Mouse (Mus musculus) heart, postnatal 14 days (tissue): ENCODE data around the gene Ddx17. TPM values are rescaled to one million over a fixed set of nuclear protein-coding genes. Genes with fewer than 3 reads are reported as not detected.

Experiments used
- DNase-seq, 2 experiments: peaks; one replicate each; pipeline ENCODE4 v3.0.0; 2021 to 2022
- intact Hi-C: fragments of 180-260 bp; cut with DNase I; formaldehyde crosslinking; loops from one replicate; pipeline ENCODE4 v1.15.1; 2025
- microRNA-seq, 2 experiments: library from miRNA; unstranded; fragments of <30 nt; microRNA quantifications; one replicate each; pipeline ENCODE4 v1.2.0; 2021 to 2022
- total RNA-seq, 2 experiments: library from RNA; stranded (reverse); gene quantifications; 2 replicates each; pipeline ENCODE4 v1.2.3; 2021

Ddx17 gene
- total RNA-seq, 2 experiments from 2014 or later, result 156 to 161 TPM

DNA sequence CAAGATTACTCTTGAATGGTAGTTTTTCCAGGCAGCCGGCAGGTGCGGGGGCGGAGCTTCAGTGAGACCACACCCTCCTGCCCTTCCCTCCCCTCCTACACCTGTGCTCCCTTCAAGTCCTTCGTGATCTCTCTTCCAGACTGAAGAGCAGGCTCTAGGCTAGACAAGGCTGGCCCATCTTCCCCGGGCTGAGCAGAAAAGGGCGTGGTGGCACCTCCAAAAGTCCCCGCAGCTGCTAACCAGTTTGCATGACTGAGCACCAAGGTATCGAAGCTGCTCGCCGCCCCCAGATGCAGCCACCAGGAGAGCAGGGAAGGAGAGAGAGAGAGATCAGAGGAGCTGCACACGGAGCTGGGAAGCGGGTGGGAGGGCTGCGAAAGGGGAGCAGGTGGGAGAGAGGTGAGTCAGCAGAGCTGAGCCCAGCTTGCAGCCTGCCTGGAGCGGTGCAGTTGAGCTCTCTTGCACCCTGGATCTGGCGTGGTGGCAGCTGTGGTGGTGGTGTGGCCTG, 65.3 kb downstream of the Ddx17 start:
- intact Hi-C loops, result no loop called here
- no peak for DNase-seq

Small RNAs within 50 kb of the gene (microRNA-seq; reads per million reads assigned to microRNA genes)
- gene Gm27903, result 0 reads per million in 2 experiments

Other genes starting within 250 kb of the Ddx17 start
- gene Pla2g6, start 218.4 kb downstream of the Ddx17 start, total RNA-seq, result 10 to 100 TPM; 10.4 to 10.6 TPM
- gene Maff, start 200.1 kb downstream of the Ddx17 start, total RNA-seq, result 1 to 10 TPM; 6.2 to 6.9 TPM
- gene Tmem184b, start 143.2 kb downstream of the Ddx17 start, total RNA-seq, result 10 to 100 TPM; 52.8 to 55.6 TPM
- 10 to 100 TPM; 62.3 to 67.3 TPM for gene Csnk1e, start 91.2 kb downstream of the Ddx17 start, total RNA-seq
- under 1 TPM; 0.10 to 0.33 TPM for gene Kcnj4, start 41.5 kb downstream of the Ddx17 start, total RNA-seq
- gene Kdelr3, start 30.3 kb downstream of the Ddx17 start, total RNA-seq, result 10 to 100 TPM; 13.0 to 13.5 TPM
- gene Dmc1, start 58.4 kb upstream of the Ddx17 start, total RNA-seq, result under 1 TPM in 1 of 2 experiments, not detected in 1; 0.73 TPM
- gene Fam227a, start 112.2 kb upstream of the Ddx17 start, total RNA-seq, result 1 to 10 TPM; 1.4 to 2.1 TPM
- 10 to 100 TPM; 24.7 to 24.9 TPM for gene Cby1, start 112.5 kb upstream of the Ddx17 start, total RNA-seq
- 100 to 1,000 TPM; 109 to 139 TPM for gene Tomm22, start 124.1 kb upstream of the Ddx17 start, total RNA-seq
- gene Josd1, start 141.2 kb upstream of the Ddx17 start, total RNA-seq, result 10 to 100 TPM; 28.1 to 30.9 TPM
- gene Gtpbp1, start 144.1 kb upstream of the Ddx17 start, total RNA-seq, result 10 to 100 TPM; 30.3 to 33.2 TPM
- gene Sun2, start 195.8 kb upstream of the Ddx17 start, total RNA-seq, result 10 to 100 TPM; 70.6 to 73.4 TPM
- gene Dnal4, start 231.1 kb upstream of the Ddx17 start, total RNA-seq, result 10 to 100 TPM; 21.6 to 22.2 TPM